Mouse (Mus musculus): ENCODE measurements around the gene Foxm1.

GRCm38 (mm10) chr6:128404708-128405107 is 41.9 kb downstream of the Foxm1 start:
- TF ChIP-seq CTCF (IDR thresholded peaks at IDR 0.05; ENCODE audit: low read depth): no peak
- TF ChIP-seq EP300 (IDR thresholded peaks at IDR 0.05; ENCODE audit: low read depth): no peak

All from liver, embryonic 14.5 days (tissue).